Mouse (Mus musculus) embryonic facial prominence, embryonic 12.5 days (tissue): ENCODE results near the gene Pdik1l. TPM values are rescaled to one million over a fixed set of nuclear protein-coding genes. Genes with fewer than 3 reads are reported as not detected.
"Not testable (repeated sequence)": the region's sequence is repeated elsewhere in the genome, so short reads cannot be mapped to it uniquely, and the experiment has no call there.

Experiments
- ATAC-seq: fragments of 200-750 bp; cut with Nextera tagmentation; 2 replicates; pipeline ENCODE4 v1.8.0; 2017; ENCODE audit not compliant: insufficient number of reproducible peaks, insufficient read depth, low FRiP score, low TSS enrichment
- H3K27ac ChIP-seq: fragments of 300-500 bp; sonication (generic); 2 replicates; pipeline ENCODE4 v1.5.1; 2016; ENCODE audit warnings: mild to moderate bottlenecking
- H3K27me3 ChIP-seq: fragments of 300-500 bp; sonication (generic); 2 replicates; pipeline ENCODE4 v1.6.1; 2016; ENCODE audit warnings: mild to moderate bottlenecking, moderate library complexity
- H3K36me3 ChIP-seq: fragments of 300-500 bp; sonication (generic); 2 replicates; pipeline ENCODE4 v1.6.1; 2016; ENCODE audit warnings: mild to moderate bottlenecking
- H3K4me1 ChIP-seq: fragments of 300-500 bp; sonication (generic); 2 replicates; pipeline ENCODE4 v1.6.1; 2016
- H3K4me2 ChIP-seq: fragments of 300-500 bp; sonication (generic); replicated peaks from 2 replicates; pipeline ENCODE4 v1.6.1; 2016; ENCODE audit warnings: mild to moderate bottlenecking, moderate library complexity
- H3K4me3 ChIP-seq: fragments of 300-500 bp; sonication (generic); 2 replicates; pipeline ENCODE4 v1.5.1; 2016; ENCODE audit warnings: mild to moderate bottlenecking
- H3K9ac ChIP-seq: fragments of 300-500 bp; sonication (generic); 2 replicates; pipeline ENCODE4 v1.6.1; 2016; ENCODE audit warnings: mild to moderate bottlenecking, moderate library complexity
- H3K9me3 ChIP-seq: fragments of 300-500 bp; sonication (generic); 2 replicates; pipeline ENCODE4 v1.6.1; 2016; ENCODE audit warnings: mild to moderate bottlenecking, moderate library complexity
- WGBS: fragments of 180-500 bp; shearing (Covaris S2); methylation state at CpG from one replicate; pipeline ENCODE4 v1.1.7; 2016; 5-methylcytosine and 5-hydroxymethylcytosine counted together
- polyA plus RNA-seq: library from polyadenylated mRNA; unstranded; fragments of >200 nt; fragmentation: Nextera tagmentation; extraction: Ambion mirVana; gene quantifications from 2 replicates; pipeline ENCODE4 v1.2.1, GENCODE M21; 2016

Gene Pdik1l
- polyA plus RNA-seq, 1 experiment from 2014 or later = 24.8 TPM

DNA sequence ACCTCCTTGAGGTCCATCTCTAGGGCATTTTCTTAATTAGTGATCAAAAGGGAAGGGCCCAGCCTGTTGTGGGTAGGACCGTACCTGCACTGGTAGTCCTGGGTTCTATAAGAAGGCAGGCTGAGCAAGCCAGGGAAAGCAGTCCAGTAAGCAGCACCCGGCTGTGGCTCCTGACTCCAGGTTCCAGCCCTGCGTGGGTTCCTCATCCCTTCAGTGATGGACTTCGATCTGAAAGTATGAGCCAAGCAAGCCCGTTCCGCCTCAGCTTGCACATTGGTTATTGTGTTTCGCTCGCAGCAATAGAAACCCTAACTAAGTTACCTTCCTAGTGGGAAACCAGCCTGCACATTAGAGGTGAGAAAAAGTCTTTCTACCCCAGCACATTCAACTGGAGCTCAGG lies 9.7 kb upstream of the Pdik1l start:
- Histone ChIP-seq H3K4me3 (no peak overlapping the region), H3K9ac (no peak overlapping the region), H3K4me1 (no peaks in the 10 kb centered on the region), H3K27me3 (0 out of 2 replicates have a peak, but pooled peaks cover 11% of the 10 kb centered on the region), H3K27ac (no peak overlapping the region), H3K36me3 (no peaks in the 10 kb centered on the region), H3K9me3 (no peaks in the 10 kb centered on the region), H3K4me2 (no peak overlapping the region)
- WGBS = 90% methylated on average over 8 of the region's 8 CpGs
- no peak for ATAC-seq

GRCm38 (mm10) chr4:134296523-134296922 lies 8.8 kb upstream of the Pdik1l start:
- WGBS = 89% methylated on average over 4 of the region's 4 CpGs
- no peak for ATAC-seq

GRCm38 (mm10) chr4:134296096-134296495 lies 8.4 kb upstream of the Pdik1l start:
- not testable (repeated sequence) for H3K4me1 ChIP-seq, H3K27ac ChIP-seq, H3K36me3 ChIP-seq, H3K9me3 ChIP-seq, H3K4me2 ChIP-seq, H3K4me3 ChIP-seq, ATAC-seq, H3K9ac ChIP-seq
- 86% methylated on average over 4 of the region's 4 CpGs for WGBS
- H3K27me3 ChIP-seq = 0 out of 2 replicates have a peak, but pooled peaks cover 11% of the 10 kb centered on the region

More at GRCm38 (mm10) chr4:134296523-134296922, 8.8 kb upstream of the Pdik1l start:
- no peak overlapping the region for H3K27ac ChIP-seq
- H3K27me3 ChIP-seq = 0 out of 2 replicates have a peak, but pooled peaks cover 11% of the 10 kb centered on the region
- H3K36me3 ChIP-seq = no peaks in the 10 kb centered on the region
- no peaks in the 10 kb centered on the region for H3K4me1 ChIP-seq
- H3K4me3 ChIP-seq = no peak overlapping the region
- H3K9me3 ChIP-seq = no peaks in the 10 kb centered on the region
- H3K9ac ChIP-seq = no peak overlapping the region
- H3K4me2 ChIP-seq = no peak overlapping the region

DNA sequence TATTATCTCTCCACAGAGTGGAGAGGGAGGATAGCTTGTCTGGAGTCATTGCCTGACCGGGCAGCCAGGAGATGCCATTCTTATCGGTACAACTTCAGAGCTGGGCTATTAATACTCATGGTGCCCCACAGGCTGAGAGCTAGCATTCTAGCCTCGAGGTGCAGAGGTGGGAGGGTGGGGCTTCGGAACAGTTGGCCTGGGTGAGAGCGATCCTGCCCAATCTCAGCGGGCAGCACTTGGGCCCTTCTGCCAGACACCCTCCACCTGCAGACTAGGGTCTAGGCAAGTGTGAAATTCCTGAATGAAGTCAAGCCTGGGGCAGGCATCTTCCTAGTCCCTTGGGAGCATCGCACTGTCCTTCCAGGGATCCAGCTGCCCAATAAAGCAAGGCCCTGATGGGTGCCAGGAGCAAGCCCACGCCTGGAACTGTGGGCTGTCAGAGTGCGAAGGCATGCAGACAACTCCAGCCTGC lies 6.0 kb upstream of the Pdik1l start:
- Histone ChIP-seq H3K4me3 (no peak overlapping the region), H3K36me3 (no peaks in the 10 kb centered on the region), H3K27me3 (0 out of 2 replicates have a peak, but pooled peaks cover 11% of the 10 kb centered on the region), H3K27ac (no peak overlapping the region), H3K4me1 (no peaks in the 10 kb centered on the region), H3K4me2 (no peak overlapping the region), H3K9ac (no peak overlapping the region), H3K9me3 (no peaks in the 10 kb centered on the region)
- 68% methylated on average over 9 of the region's 9 CpGs for WGBS
- ATAC-seq = no peak

- 71% methylated on average over 18 of the region's 18 CpGs for WGBS
- no peak for ATAC-seq
These were observed 5.5 kb upstream of the Pdik1l start for GRCm38 (mm10) chr4:134293061-134293691.

DNA sequence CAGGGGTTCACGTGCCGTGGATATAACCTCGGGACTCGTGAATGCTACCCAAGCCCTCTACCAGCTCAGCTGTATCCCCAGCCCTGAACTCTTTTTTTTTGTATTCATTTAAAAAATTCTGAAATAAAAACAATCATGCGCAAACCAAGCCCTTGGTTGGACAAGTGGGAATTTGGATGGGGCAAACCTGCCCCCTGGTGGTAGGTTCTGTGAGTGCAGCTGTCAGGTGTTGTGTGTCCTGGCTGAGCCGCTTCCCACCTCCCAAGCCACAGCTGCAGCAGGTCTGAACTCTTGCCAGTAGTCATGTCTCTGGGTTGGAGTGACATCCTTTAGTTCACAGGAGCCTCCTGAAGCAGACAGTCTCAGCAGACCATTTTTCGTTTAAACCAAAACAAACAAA lies 4.4 kb upstream of the Pdik1l start:
- no peak for ATAC-seq
- WGBS = 16% methylated on average over 7 of the region's 7 CpGs
- no peak overlapping the region for H3K4me2 ChIP-seq

More at GRCm38 (mm10) chr4:134293061-134293691, 5.5 kb upstream of the Pdik1l start:
- no peak overlapping the region for H3K4me2 ChIP-seq
- H3K9me3 ChIP-seq = no peaks in the 10 kb centered on the region
- H3K4me1 ChIP-seq = peaks cover 5% of the 10 kb centered on the region
- H3K36me3 ChIP-seq = no peaks in the 10 kb centered on the region
- 0 out of 2 replicates have a peak, but pooled peaks cover 11% of the 10 kb centered on the region for H3K27me3 ChIP-seq
- no peak overlapping the region for H3K9ac ChIP-seq
- no peak overlapping the region for H3K4me3 ChIP-seq
- no peak overlapping the region for H3K27ac ChIP-seq

DNA sequence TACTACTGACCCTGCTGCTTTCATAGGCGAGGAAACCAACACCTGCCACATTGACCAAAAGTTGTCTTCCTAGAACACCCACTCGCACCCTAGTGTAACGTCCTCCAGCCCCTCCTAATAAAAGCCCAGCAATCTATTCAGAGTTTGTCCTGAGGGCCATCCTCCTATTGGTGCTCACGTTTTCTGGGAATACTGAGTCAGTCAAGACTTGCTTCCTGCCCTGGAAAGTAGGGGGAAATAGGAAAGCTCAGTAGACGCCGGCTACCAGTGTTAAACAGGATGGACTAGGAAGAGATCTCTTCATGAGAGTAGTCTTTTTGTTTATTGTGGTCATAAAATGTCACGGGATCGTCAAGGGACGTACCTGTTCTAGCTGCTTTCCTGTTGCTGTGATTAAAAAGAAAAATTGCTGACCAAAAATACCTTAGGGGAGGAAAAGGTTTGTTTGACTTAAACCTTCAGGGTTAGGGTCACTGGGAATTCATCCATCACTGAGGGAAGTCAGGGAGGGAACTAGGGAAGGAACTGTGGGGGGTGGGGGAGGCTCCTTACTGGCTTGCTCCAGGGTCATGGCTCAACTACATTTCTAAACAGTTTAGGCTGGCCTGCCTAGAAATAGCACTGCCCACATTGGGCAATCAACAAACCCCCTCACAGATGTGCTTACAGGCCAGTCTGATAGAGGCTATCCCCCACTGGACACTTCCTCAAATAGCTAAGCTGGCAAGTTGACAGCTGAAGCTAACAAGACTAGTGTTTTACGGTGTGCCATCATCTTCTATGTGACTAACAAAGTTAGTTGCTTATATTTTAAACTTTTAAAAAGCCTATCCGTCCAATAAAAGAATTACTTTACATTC lies 932 bp upstream of the Pdik1l start:
- peak overlapping the region; percentile 94 for H3K4me2 ChIP-seq
- WGBS = 37% methylated on average over 11 of the region's 11 CpGs
- H3K36me3 ChIP-seq = 0 out of 2 replicates have a peak, but pooled peaks cover 4% of the 10 kb centered on the region
- H3K27me3 ChIP-seq = 0 out of 2 replicates have a peak, but pooled peaks cover 6% of the 10 kb centered on the region
- no peak for ATAC-seq
- H3K9me3 ChIP-seq = no peaks in the 10 kb centered on the region
- peak overlapping the region; percentile 100; the same call in 1 of the 2 replicates for H3K27ac ChIP-seq
- peaks cover 14% of the 10 kb centered on the region for H3K4me1 ChIP-seq
- peak overlapping the region; percentile 93 for H3K9ac ChIP-seq
- H3K4me3 ChIP-seq = peak overlapping the region; percentile 73

More for the DNA sequence above, 4.4 kb upstream of the Pdik1l start:
- Histone ChIP-seq H3K9ac (no peak overlapping the region), H3K9me3 (no peaks in the 10 kb centered on the region), H3K36me3 (no peaks in the 10 kb centered on the region), H3K27ac (no peak overlapping the region), H3K4me1 (peaks cover 7% of the 10 kb centered on the region), H3K4me3 (no peak overlapping the region), H3K27me3 (0 out of 2 replicates have a peak, but pooled peaks cover 11% of the 10 kb centered on the region)

- H3K9me3 ChIP-seq = no peaks in the 10 kb centered on the region
- peak overlapping the region; percentile 73 for H3K4me3 ChIP-seq
- H3K4me2 ChIP-seq = peak overlapping the region; percentile 94
- WGBS = under 1% methylated on average over 58 of the region's 59 CpGs
- peak overlapping the region; percentile 93 for H3K9ac ChIP-seq
- H3K27me3 ChIP-seq = no peaks in the 10 kb centered on the region
- peaks cover 14% of the 10 kb centered on the region for H3K4me1 ChIP-seq
- H3K27ac ChIP-seq = peak overlapping the region; percentile 100
- peaks cover 15% of the 10 kb centered on the region for H3K36me3 ChIP-seq
- ATAC-seq = peak; percentile 96
These were observed 529 bp downstream of the Pdik1l start for GRCm38 (mm10) chr4:134287168-134287564.

GRCm38 (mm10) chr4:134286226-134287167 lies 1.2 kb downstream of the Pdik1l start:
- 3% methylated on average over 59 of the region's 59 CpGs for WGBS
- H3K27ac ChIP-seq = peak overlapping the region; percentile 100
- H3K36me3 ChIP-seq = peaks cover 20% of the 10 kb centered on the region
- H3K9ac ChIP-seq = peak overlapping the region; percentile 93
- H3K27me3 ChIP-seq = no peaks in the 10 kb centered on the region
- peak overlapping the region; percentile 94 for H3K4me2 ChIP-seq
- peak overlapping the region; percentile 73 for H3K4me3 ChIP-seq
- peaks cover 14% of the 10 kb centered on the region for H3K4me1 ChIP-seq
- ATAC-seq = peak; percentile 25
- H3K9me3 ChIP-seq = no peaks in the 10 kb centered on the region

- Histone ChIP-seq H3K9me3 (no peaks in the 10 kb centered on the region), H3K27me3 (no peaks in the 10 kb centered on the region), H3K36me3 (peaks cover 26% of the 10 kb centered on the region), H3K4me1 (peaks cover 14% of the 10 kb centered on the region), H3K27ac (no peak overlapping the region), H3K4me3 (no peak overlapping the region), H3K9ac (no peak overlapping the region), H3K4me2 (no peak overlapping the region)
- 96% methylated on average over 2 of the region's 2 CpGs for WGBS
- ATAC-seq = no peak
These were observed 2.8 kb downstream of the Pdik1l start for GRCm38 (mm10) chr4:134284942-134285341.
